Mouse (Mus musculus) forebrain, embryonic 12.5 days (tissue): ENCODE results near the gene 1700037H04Rik. TPM values are rescaled to one million over a fixed set of nuclear protein-coding genes. Genes with fewer than 3 reads are reported as not detected.

ENCODE experiments used
- ATAC-seq: fragments of 200-750 bp; cut with Nextera tagmentation; 2 replicates; pipeline ENCODE4 v1.8.0; 2017; ENCODE audit warnings: moderate TSS enrichment; ENCODE audit not compliant: low FRiP score
- H3K27ac ChIP-seq: fragments of 300-500 bp; sonication (generic); 2 replicates; pipeline ENCODE4 v1.5.1; 2016; ENCODE audit warnings: mild to moderate bottlenecking
- H3K27me3 ChIP-seq: fragments of 300-500 bp; sonication (generic); 2 replicates; pipeline ENCODE4 v1.6.1; 2016; ENCODE audit warnings: mild to moderate bottlenecking
- H3K36me3 ChIP-seq: fragments of 300-500 bp; sonication (generic); replicated peaks from 2 replicates; pipeline ENCODE4 v1.6.1; 2016; ENCODE audit warnings: mild to moderate bottlenecking
- H3K4me1 ChIP-seq: fragments of 300-500 bp; sonication (generic); 2 replicates; pipeline ENCODE4 v1.6.1; 2016
- H3K4me2 ChIP-seq: fragments of 300-500 bp; sonication (generic); 2 replicates; pipeline ENCODE4 v1.6.1; 2016; ENCODE audit warnings: mild to moderate bottlenecking, moderate library complexity
- H3K4me3 ChIP-seq: fragments of 300-500 bp; sonication (generic); replicated peaks from 2 replicates; pipeline ENCODE4 v1.5.1; 2016; ENCODE audit warnings: mild to moderate bottlenecking
- H3K9ac ChIP-seq: fragments of 300-500 bp; sonication (generic); 2 replicates; pipeline ENCODE4 v1.6.1; 2016; ENCODE audit warnings: mild to moderate bottlenecking
- H3K9me3 ChIP-seq: fragments of 300-500 bp; sonication (generic); 2 replicates; pipeline ENCODE4 v1.6.1; 2016
- WGBS: fragments of 180-500 bp; shearing (Covaris S2); methylation state at CpG from one replicate; pipeline ENCODE4 v1.1.7; 2016; 5-methylcytosine and 5-hydroxymethylcytosine counted together
- polyA plus RNA-seq: library from polyadenylated mRNA; unstranded; fragments of >200 nt; fragmentation: Nextera tagmentation; extraction: Ambion mirVana; gene quantifications from 2 replicates; pipeline ENCODE4 v1.2.1, GENCODE M21; 2016

Gene 1700037H04Rik
- polyA plus RNA-seq, 1 experiment from 2014 or later, result 104 TPM

DNA sequence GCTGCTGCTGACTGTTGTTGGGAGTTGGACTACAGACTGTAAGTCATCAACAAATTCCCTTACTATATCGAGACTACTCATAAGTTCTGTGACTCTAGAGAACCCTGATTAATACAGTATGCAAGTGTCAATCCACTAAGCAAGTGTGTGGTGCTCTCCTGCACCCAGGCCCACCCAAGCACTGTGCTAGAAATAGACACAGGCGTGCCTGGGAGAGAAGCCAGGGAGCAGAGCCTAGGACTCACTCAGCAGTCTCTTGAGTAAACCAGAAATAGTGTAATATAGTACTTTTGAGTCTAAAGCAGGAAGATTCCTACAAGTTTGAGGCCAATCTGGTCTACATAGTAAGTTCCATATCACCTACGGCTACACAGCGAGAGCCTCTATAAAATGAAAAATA is 55.9 kb downstream of the 1700037H04Rik start:
- no peak overlapping the region for H3K27ac ChIP-seq
- no peaks in the 10 kb centered on the region for H3K27me3 ChIP-seq
- no peak overlapping the region for H3K4me2 ChIP-seq
- H3K9me3 ChIP-seq, result no peaks in the 10 kb centered on the region
- no peak for ATAC-seq
- H3K4me1 ChIP-seq, result no peaks in the 10 kb centered on the region
- H3K4me3 ChIP-seq, result no peak overlapping the region
- H3K9ac ChIP-seq, result no peak overlapping the region
- WGBS, result 90% methylated on average over 4 of the region's 4 CpGs
- no peaks in the 10 kb centered on the region for H3K36me3 ChIP-seq

- H3K27me3 ChIP-seq, result no peaks in the 10 kb centered on the region
- no peak overlapping the region for H3K27ac ChIP-seq
- H3K36me3 ChIP-seq, result no peaks in the 10 kb centered on the region
- H3K4me1 ChIP-seq, result peaks cover 5% of the 10 kb centered on the region; the same call in 1 of the 2 replicates
- no peak overlapping the region for H3K4me2 ChIP-seq
- H3K9ac ChIP-seq, result no peak overlapping the region
- ATAC-seq, result no peak
- H3K4me3 ChIP-seq, result no peak overlapping the region
- 51% methylated on average over 3 of the region's 3 CpGs for WGBS
- H3K9me3 ChIP-seq, result no peaks in the 10 kb centered on the region
Measured at GRCm38 (mm10) chr2:131101530-131101929, 58.4 kb downstream of the 1700037H04Rik start.

GRCm38 (mm10) chr2:131097087-131097486 is 62.8 kb downstream of the 1700037H04Rik start:
- H3K27ac ChIP-seq, result no peak overlapping the region
- H3K27me3 ChIP-seq, result no peaks in the 10 kb centered on the region
- ATAC-seq, result no peak

More at GRCm38 (mm10) chr2:131097087-131097486, 62.8 kb downstream of the 1700037H04Rik start:
- no peak overlapping the region for H3K9ac ChIP-seq
- H3K36me3 ChIP-seq, result no peaks in the 10 kb centered on the region
- peaks cover 10% of the 10 kb centered on the region; the same call in 1 of the 2 replicates for H3K4me1 ChIP-seq
- no peak overlapping the region for H3K4me3 ChIP-seq
- WGBS, result 62% methylated on average over 2 of the region's 4 CpGs
- no peaks in the 10 kb centered on the region for H3K9me3 ChIP-seq
- H3K4me2 ChIP-seq, result no peak overlapping the region

Other genes starting within 250 kb of the 1700037H04Rik start
- 6.0 and 7.6 TPM in 2 replicates for gene Gfra4, start 117.0 kb downstream of the 1700037H04Rik start, polyA plus RNA-seq
- 0.97 and 1.5 TPM in 2 replicates for gene Adam33, start 96.3 kb downstream of the 1700037H04Rik start, polyA plus RNA-seq
- 0.06 and 0.09 TPM in 2 replicates for gene Siglec1, start 73.3 kb downstream of the 1700037H04Rik start, polyA plus RNA-seq
- gene Hspa12b, start 32.8 kb downstream of the 1700037H04Rik start, polyA plus RNA-seq, result 4.5 and 5.2 TPM in 2 replicates
- not detected in 2 replicates for gene Gm11037, start 26.6 kb downstream of the 1700037H04Rik start, polyA plus RNA-seq
- gene Cenpb, start 20.0 kb upstream of the 1700037H04Rik start, polyA plus RNA-seq, result 15.3 and 16.2 TPM in 2 replicates
- 73.1 and 81.9 TPM in 2 replicates for gene Cdc25b, start 26.9 kb upstream of the 1700037H04Rik start, polyA plus RNA-seq
- 10.2 and 12.1 TPM in 2 replicates for gene Spef1, start 27.2 kb upstream of the 1700037H04Rik start, polyA plus RNA-seq
- gene Ap5s1, start 47.0 kb upstream of the 1700037H04Rik start, polyA plus RNA-seq, result 29.1 and 30.0 TPM in 2 replicates
- gene Mavs, start 74.0 kb upstream of the 1700037H04Rik start, polyA plus RNA-seq, result 11.3 and 13.2 TPM in 2 replicates
- 58.5 and 70.4 TPM in 2 replicates for gene Pank2, start 102.4 kb upstream of the 1700037H04Rik start, polyA plus RNA-seq
- gene Rnf24, start 192.8 kb upstream of the 1700037H04Rik start, polyA plus RNA-seq, result 14.4 and 17.4 TPM in 2 replicates